Mouse (Mus musculus) intestine, embryonic 14.5 days (tissue): ENCODE results near the gene Stoml2. TPM values are rescaled to one million over a fixed set of nuclear protein-coding genes. Genes with fewer than 3 reads are reported as not detected.

Source experiments
- ATAC-seq: fragments of 200-750 bp; cut with Nextera tagmentation; replicated peaks from 2 replicates; pipeline ENCODE4 v1.8.0; 2017; ENCODE audit warnings: low read depth, moderate number of reproducible peaks, moderate TSS enrichment, moderate library complexity; ENCODE audit not compliant: low FRiP score, low TSS enrichment
- DNase-seq: peaks from one replicate; pipeline ENCODE4 v3.0.0-alpha.2; 2018; ENCODE audit warnings: low spot score
- H3K27ac ChIP-seq: fragments of 300-500 bp; sonication (generic); 2 replicates; pipeline ENCODE4 v1.5.1; 2014; ENCODE audit warnings: low read depth, mild to moderate bottlenecking, control low read depth
- H3K27me3 ChIP-seq: fragments of 300-500 bp; sonication (generic); replicated peaks from 2 replicates; pipeline ENCODE4 v1.6.1; 2014; ENCODE audit warnings: low read length, control low read depth; ENCODE audit not compliant: control insufficient read depth, insufficient read depth
- H3K36me3 ChIP-seq: fragments of 300-500 bp; sonication (generic); 2 replicates; pipeline ENCODE4 v1.6.1; 2014; ENCODE audit warnings: low read length, control low read depth; ENCODE audit not compliant: control insufficient read depth, insufficient read depth
- H3K4me1 ChIP-seq: fragments of 300-500 bp; sonication (generic); replicated peaks from 2 replicates; pipeline ENCODE4 v1.6.1; 2014; ENCODE audit warnings: low read length, control low read depth, mixed read lengths; ENCODE audit not compliant: control insufficient read depth, insufficient read depth
- H3K4me2 ChIP-seq: fragments of 300-500 bp; sonication (generic); 2 replicates; pipeline ENCODE4 v1.6.1; 2014; ENCODE audit warnings: low read length
- H3K4me3 ChIP-seq: fragments of 300-500 bp; sonication (generic); 2 replicates; pipeline ENCODE4 v1.5.1; 2014; ENCODE audit warnings: low read depth, low read length, control low read depth, mixed read lengths
- H3K9ac ChIP-seq: fragments of 300-500 bp; sonication (generic); 2 replicates; pipeline ENCODE4 v1.6.1; 2014; ENCODE audit warnings: mild to moderate bottlenecking, low read length
- H3K9me3 ChIP-seq: fragments of 300-500 bp; sonication (generic); 2 replicates; pipeline ENCODE4 v1.6.1; 2016; ENCODE audit warnings: low read length, control low read depth; ENCODE audit not compliant: control insufficient read depth
- WGBS: fragments of 180-500 bp; shearing (Covaris S2); extraction: QIAGEN DNeasy Blood & Tissue Kit; methylation state at CpG from one replicate; pipeline ENCODE4 v1.1.7; 2014; 5-methylcytosine and 5-hydroxymethylcytosine counted together
- polyA plus RNA-seq: library from polyadenylated mRNA; unstranded; fragments of >200 nt; fragmentation: Nextera tagmentation; extraction: Ambion mirVana; gene quantifications from 2 replicates; pipeline ENCODE4 v1.2.1, GENCODE M21; 2014

Gene Stoml2
- 332 and 361 TPM in 2 replicates for polyA plus RNA-seq

DNA sequence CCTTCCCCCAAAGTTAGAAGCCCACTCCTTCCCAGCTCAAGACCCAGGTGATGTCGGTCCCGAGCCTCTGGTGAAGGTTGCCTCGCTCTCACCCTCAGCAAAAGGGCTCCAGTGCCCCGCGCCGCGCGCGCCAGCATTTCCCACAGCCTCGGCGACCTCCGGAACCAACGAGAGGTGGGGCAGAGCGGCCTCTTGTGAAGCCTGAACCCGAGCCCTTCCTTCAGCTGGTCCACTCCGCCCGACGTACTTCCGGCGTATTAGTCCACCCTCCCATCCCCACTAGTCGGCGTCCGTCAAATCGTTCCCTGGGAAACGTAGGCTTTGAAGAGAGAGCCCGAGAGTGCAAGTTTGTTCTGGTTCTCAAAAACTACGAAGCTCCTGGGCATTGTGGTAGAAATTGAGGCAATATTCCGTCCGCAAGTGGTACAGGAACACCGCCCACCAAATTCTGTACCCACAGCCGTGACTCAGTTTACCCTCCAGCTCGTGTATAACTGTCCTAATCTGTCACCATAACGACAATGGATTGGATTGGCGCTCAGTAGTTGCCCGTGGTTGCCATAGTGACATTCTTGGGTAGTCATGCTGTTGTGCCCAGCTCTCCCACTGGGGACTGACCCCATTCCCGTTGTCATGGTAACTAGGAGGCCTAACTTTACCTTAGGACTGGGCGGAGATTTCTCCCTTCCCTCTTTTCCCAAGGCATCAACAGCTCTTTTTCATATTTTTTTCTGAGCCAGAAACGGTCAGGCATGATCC, at the start of gene Stoml2:
Gene Stoml2, minus strand, starts transcription at position 474 of the 759 bp plus-strand sequence.
- peak; percentile 95 for ATAC-seq
- WGBS = 1% methylated on average over 38 of the region's 38 CpGs
- H3K9ac ChIP-seq = peak within 1 kb of the TSS; percentile 90
- H3K36me3 ChIP-seq = peaks cover 63% of the 10 kb centered on the region
- peak; percentile 91 for DNase-seq
- peak within 1 kb of the TSS; percentile 70 for H3K4me2 ChIP-seq
- H3K27me3 ChIP-seq = no peaks in the 10 kb centered on the region
- H3K9me3 ChIP-seq = no peaks in the 10 kb centered on the region
- H3K27ac ChIP-seq = peak within 1 kb of the TSS; percentile 83
- H3K4me3 ChIP-seq = peak within 1 kb of the TSS; percentile 87
- peaks cover 9% of the 10 kb centered on the region; the same call in 1 of the 2 replicates for H3K4me1 ChIP-seq

DNA sequence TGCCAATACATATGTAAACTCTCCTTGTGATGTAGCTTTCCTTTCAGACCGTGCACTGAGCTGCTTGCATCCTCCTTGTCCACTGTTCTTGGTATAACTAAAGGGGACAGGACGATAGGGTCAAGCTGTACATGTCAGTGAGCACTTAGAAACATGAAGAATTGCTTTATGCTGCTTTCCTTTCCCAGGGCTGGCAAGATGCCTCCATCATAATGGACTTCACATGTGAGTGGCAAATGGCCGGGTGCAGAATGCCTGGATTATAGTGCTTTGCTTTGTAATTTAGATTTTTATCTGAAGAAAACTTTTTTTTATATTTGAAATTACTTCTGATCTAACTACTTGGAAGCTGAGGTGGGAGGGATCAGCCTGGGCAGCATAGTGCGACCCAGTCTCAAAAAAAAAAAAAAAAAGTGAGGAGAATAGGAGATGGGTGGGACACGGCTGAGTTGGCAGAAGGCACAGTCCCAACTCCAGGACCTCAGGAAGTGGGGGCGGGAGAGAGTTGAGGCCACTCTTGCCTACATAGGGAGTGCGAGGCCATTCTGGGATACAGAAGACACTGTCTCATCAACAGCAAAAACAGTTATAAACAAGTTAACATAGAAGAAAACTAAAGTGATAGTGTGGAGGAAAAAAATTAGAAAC, 46.7 kb upstream of the Stoml2 start:
- H3K4me2 ChIP-seq = no peak overlapping the region
- no peaks in the 10 kb centered on the region for H3K4me1 ChIP-seq
- DNase-seq (no peak), ATAC-seq (no peak)
- H3K36me3 ChIP-seq = no peaks in the 10 kb centered on the region
- no peaks in the 10 kb centered on the region for H3K27me3 ChIP-seq
- H3K27ac ChIP-seq = no peak overlapping the region
- H3K9ac ChIP-seq = no peak overlapping the region
- H3K9me3 ChIP-seq = no peaks in the 10 kb centered on the region
- 67% methylated on average over 7 of the region's 7 CpGs for WGBS
- H3K4me3 ChIP-seq = no peak overlapping the region

DNA sequence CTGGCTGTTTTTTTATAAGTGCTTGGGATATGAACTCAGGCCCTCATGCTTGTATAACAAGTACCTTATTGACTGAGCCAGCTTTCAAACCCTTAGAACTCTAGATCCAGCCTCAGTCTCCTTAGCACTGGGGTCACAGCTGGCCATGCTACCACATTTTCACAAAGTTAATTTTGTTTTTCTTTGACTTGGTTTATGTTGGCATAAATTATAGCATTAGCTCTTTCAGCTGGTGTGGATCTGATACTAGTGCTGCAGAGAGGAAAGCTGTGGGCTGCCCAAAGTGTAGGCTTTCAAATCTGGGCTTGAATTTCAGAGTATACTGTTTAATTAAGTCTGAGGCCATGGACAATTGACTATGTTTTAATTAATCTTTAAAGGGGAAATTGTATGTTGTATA, 43.4 kb upstream of the Stoml2 start:
- Histone ChIP-seq H3K36me3 (no peaks in the 10 kb centered on the region), H3K4me1 (no peaks in the 10 kb centered on the region), H3K4me3 (no peak overlapping the region), H3K27me3 (no peaks in the 10 kb centered on the region), H3K27ac (no peak overlapping the region), H3K4me2 (no peak overlapping the region), H3K9ac (no peak overlapping the region), H3K9me3 (no peaks in the 10 kb centered on the region)
- no peak for DNase-seq
- no peak for ATAC-seq

DNA sequence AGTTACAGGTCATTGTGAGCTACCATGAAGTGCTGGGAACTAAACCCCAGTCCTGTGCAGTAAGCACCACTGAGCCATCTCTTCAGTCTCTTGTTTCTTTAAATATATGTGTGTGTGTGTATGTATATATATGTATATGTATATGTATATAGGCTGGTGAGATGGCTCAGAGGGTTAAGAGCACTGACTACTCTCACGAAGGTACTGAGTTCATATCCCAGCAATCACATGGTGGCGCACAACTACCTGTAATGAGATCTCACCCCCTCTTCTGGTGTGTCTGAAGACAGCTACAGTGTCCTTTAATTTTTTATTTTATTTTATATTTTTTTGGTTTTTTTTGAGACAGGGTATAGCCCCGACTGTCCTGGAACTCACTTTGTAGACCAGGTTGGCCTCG, 34.0 kb upstream of the Stoml2 start:
- Histone ChIP-seq H3K36me3 (no peaks in the 10 kb centered on the region), H3K9ac (no peak overlapping the region), H3K4me1 (no peaks in the 10 kb centered on the region), H3K27me3 (peaks cover 5% of the 10 kb centered on the region; the same call in 1 of the 2 replicates), H3K4me2 (no peak overlapping the region), H3K27ac (no peak overlapping the region), H3K4me3 (no peak overlapping the region), H3K9me3 (no peaks in the 10 kb centered on the region)
- WGBS = 97% methylated on average over 4 of the region's 4 CpGs
- ATAC-seq (no peak), DNase-seq (no peak)

DNA sequence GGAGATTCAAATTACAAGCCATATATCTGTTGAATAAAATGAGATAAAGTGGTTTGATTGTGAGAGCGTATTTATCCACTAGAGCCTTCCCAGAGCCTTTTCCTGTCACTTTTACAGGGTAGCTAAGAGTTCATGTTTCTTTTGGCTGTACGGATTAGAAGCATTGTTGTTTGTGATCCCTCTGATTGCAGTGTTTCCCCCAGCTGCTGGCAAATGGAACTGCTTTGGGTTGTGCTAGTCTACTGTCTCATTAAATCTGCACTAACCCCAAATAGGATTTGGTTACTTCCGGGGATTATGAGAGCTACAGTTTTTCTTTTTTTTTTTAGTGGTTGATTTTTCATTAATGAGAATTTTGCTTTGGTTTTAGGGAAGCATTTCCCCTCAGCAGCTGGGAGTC, 28.8 kb upstream of the Stoml2 start:
- H3K4me2 ChIP-seq = no peak overlapping the region; the same call in 1 of the 2 replicates
- 0 out of 2 replicates have a peak, but pooled peaks cover 3% of the 10 kb centered on the region for H3K4me1 ChIP-seq
- DNase-seq = no peak
- 61% methylated on average over 3 of the region's 3 CpGs for WGBS
- 0 out of 2 replicates have a peak overlapping the region, but pooled peaks have one; percentile 52 for H3K4me3 ChIP-seq
- H3K9ac ChIP-seq = no peak overlapping the region
- H3K27ac ChIP-seq = no peak overlapping the region
- no peaks in the 10 kb centered on the region for H3K36me3 ChIP-seq
- peaks cover 26% of the 10 kb centered on the region for H3K27me3 ChIP-seq
- H3K9me3 ChIP-seq = no peaks in the 10 kb centered on the region
- no peak for ATAC-seq

DNA sequence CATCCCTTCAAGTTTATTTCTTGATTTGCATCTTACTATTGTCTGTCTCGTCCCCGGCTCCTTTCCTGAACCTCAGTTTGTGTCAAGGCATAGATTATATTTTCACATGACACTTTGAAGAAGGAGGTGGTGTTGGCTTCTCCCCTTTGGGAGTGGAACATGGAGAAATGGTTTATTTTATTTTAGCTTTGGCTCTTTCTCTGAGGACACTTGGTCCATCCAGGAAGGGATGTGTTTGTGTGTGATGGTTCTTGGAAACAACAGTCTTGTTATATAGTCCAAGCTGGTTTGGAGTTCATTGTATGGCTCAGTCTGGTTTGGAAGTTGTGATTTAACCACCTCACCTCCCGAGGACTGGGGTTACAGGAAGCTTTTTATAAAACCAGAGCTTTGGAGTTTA, 28.2 kb upstream of the Stoml2 start:
- peak overlapping the region; percentile 52 for H3K4me3 ChIP-seq
- ATAC-seq (no peak), DNase-seq (no peak)
- no peaks in the 10 kb centered on the region for H3K9me3 ChIP-seq
- 41% methylated on average over 3 of the region's 3 CpGs for WGBS
- no peak overlapping the region for H3K9ac ChIP-seq
- H3K4me2 ChIP-seq = peak overlapping the region; percentile 93
- H3K36me3 ChIP-seq = no peaks in the 10 kb centered on the region
- H3K27ac ChIP-seq = no peak overlapping the region
- peaks cover 26% of the 10 kb centered on the region for H3K27me3 ChIP-seq
- 0 out of 2 replicates have a peak, but pooled peaks cover 3% of the 10 kb centered on the region for H3K4me1 ChIP-seq

DNA sequence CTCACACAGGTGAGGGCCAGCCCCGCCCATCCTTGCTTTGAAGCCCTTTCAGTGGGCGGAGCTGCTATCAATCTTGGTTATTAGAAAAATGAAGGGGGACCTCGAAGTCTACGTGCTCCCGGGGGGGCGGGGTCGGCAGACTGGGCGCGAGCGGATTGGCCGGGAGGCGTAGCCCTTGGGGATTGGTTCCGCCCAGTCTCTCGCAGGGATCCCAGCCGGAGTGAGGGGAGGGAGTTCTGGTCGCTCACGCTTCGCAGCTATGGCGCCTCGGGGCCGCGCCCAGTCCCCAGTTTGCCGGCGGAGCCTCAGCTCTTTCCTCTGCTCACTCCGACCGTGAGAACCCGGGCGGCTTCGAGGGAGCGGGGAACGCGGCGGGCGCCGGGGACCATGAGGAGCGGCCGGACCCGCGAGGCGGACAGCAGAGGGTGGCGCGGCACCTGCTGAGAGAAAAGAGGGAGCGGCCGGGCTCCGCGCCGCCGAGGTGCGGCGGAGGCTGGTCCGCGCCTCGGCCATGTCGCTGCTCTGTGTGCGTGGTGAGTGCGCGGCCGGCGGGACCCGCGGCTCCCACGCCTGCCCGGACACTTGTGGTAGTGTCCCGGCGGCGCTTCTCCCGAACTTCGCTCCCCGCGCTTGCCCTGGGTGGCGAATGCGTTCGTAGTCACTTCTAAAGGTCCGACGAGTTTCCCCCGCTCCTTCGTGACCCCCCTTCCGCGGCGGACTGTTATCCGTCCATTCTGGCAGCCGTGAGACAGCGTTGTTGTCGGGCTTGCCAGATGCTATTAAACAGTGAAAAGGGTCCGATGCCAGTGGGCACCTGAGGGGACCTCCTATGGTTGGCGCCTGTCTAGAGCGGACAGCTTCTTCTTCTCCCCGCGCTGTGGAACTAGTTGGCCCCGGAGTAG, 27.5 kb upstream of the Stoml2 start, which contains the start of gene Unc13b:
Gene Unc13b, plus strand, starts transcription at position 201 of the 902 bp plus-strand sequence.
- WGBS = under 1% methylated on average over 90 of the region's 90 CpGs

DNA sequence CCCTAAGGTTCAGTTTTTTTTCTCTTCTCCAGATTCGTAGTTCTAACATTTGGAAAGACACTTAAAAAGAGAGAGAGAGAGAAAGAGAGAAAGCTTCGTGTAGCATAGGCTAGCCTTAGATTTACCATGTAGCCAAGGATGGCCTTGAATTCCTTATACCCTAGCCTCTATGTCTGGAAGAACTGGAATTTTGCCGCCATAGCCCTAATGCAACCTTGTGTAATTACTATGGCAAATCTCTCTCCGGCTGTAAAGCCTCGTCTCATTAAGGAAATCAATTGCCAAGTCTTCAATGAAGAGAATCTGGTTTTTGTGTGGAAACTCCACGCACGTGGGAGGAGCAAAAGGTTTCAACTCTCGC, 26.9 kb upstream of the Stoml2 start:
- 0 out of 2 replicates have a peak, but pooled peaks cover 3% of the 10 kb centered on the region for H3K4me1 ChIP-seq
- H3K36me3 ChIP-seq = no peaks in the 10 kb centered on the region
- no peak overlapping the region for H3K9ac ChIP-seq
- H3K4me3 ChIP-seq = peak overlapping the region; percentile 52
- no peak overlapping the region for H3K27ac ChIP-seq
- ATAC-seq (no peak), DNase-seq (no peak)
- WGBS = 21% methylated on average over 8 of the region's 8 CpGs
- no peaks in the 10 kb centered on the region for H3K9me3 ChIP-seq
- peaks cover 26% of the 10 kb centered on the region for H3K27me3 ChIP-seq
- H3K4me2 ChIP-seq = peak overlapping the region; percentile 93

More for the DNA sequence above, 27.5 kb upstream of the Stoml2 start, which contains the start of gene Unc13b:
- Histone ChIP-seq H3K4me1 (0 out of 2 replicates have a peak, but pooled peaks cover 3% of the 10 kb centered on the region), H3K9me3 (no peaks in the 10 kb centered on the region), H3K9ac (peak within 1 kb of the TSS; percentile 51), H3K27me3 (peaks cover 26% of the 10 kb centered on the region), H3K4me3 (peak within 1 kb of the TSS; percentile 52), H3K36me3 (no peaks in the 10 kb centered on the region), H3K4me2 (peak within 1 kb of the TSS; percentile 93), H3K27ac (peak within 1 kb of the TSS; percentile 80)
- ATAC-seq (peak; percentile 98), DNase-seq (peak; percentile 92)
